Mouse (Mus musculus) heart, adult 2 months (tissue): ENCODE measurements around the gene Ccdc87. TPM values are rescaled to one million over a fixed set of nuclear protein-coding genes. Genes with fewer than 3 reads are reported as not detected.

Experiments
- DNase-seq, 2 experiments: peaks; one replicate each; pipeline ENCODE4 v3.0.0; 2021
- H3K27ac ChIP-seq: fragments of 200-600 bp; 2 replicates; pipeline ENCODE4 v1.8.1; 2022
- H3K27me3 ChIP-seq: fragments of 200-500 bp; 2 replicates; pipeline ENCODE4 v1.6.1; 2012; ENCODE audit warnings: mild to moderate bottlenecking, low read length, inconsistent platforms, mixed read lengths; ENCODE audit not compliant: control insufficient read depth, insufficient read depth
- H3K36me3 ChIP-seq: fragments of 200-500 bp; 2 replicates; pipeline ENCODE4 v1.6.1; 2012; ENCODE audit warnings: low read length, inconsistent platforms; ENCODE audit not compliant: control insufficient read depth, insufficient read depth
- H3K4me1 ChIP-seq: fragments of 200-500 bp; 2 replicates; pipeline ENCODE4 v1.6.1; 2011; ENCODE audit warnings: low read length; ENCODE audit not compliant: control insufficient read depth, insufficient read depth
- H3K4me3 ChIP-seq: fragments of 200-600 bp; 2 replicates; pipeline ENCODE4 v1.8.1; 2022
- H3K79me2 ChIP-seq: fragments of 200-500 bp; replicated peaks from 2 replicates; pipeline ENCODE4 v1.6.1; 2012; ENCODE audit warnings: mild to moderate bottlenecking, inconsistent platforms, low read length, moderate library complexity, mixed read lengths; ENCODE audit not compliant: control insufficient read depth, insufficient read depth
- H3K9ac ChIP-seq: fragments of 200-500 bp; 2 replicates; pipeline ENCODE4 v1.6.1; 2012; ENCODE audit warnings: low read depth, mild to moderate bottlenecking, control low read depth, inconsistent platforms, low read length, mixed read lengths
- CTCF ChIP-seq: fragments of 200-600 bp; IDR thresholded peaks from 2 replicates; pipeline ENCODE4 v1.8.1; 2022; ENCODE audit warnings: antibody characterized with exemption, mild to moderate bottlenecking, moderate library complexity
- EP300 ChIP-seq: fragments of 200-500 bp; IDR thresholded peaks from 2 replicates; pipeline ENCODE4 v1.6.1; 2011; ENCODE audit warnings: low read depth, low read length, control low read depth; ENCODE audit not compliant: insufficient read depth
- POLR2A ChIP-seq: fragments of 200-500 bp; IDR thresholded peaks from 2 replicates; pipeline ENCODE4 v1.6.1; 2011; ENCODE audit warnings: mild to moderate bottlenecking, low read depth, low read length, control low read depth; ENCODE audit not compliant: insufficient read depth
- WGBS: fragments of 180-500 bp; shearing (Covaris S2); methylation state at CpG from one replicate; pipeline ENCODE4 v1.1.7; 2018; 5-methylcytosine and 5-hydroxymethylcytosine counted together
- intact Hi-C: fragments of 180-260 bp; cut with DNase I; formaldehyde crosslinking; loops from one replicate; pipeline ENCODE4 v1.15.1; 2025
- polyA plus RNA-seq: library from polyadenylated mRNA; depleted of rRNA; stranded (reverse); fragments of >200 nt; gene quantifications from 2 replicates; pipeline ENCODE4 v1.2.3, GENCODE M21; 2012
- total RNA-seq, 2 experiments: library from RNA; stranded (reverse); gene quantifications; 2 replicates each; pipeline ENCODE4 v1.2.3; 2021

The Ccdc87 gene
- total and polyA plus RNA-seq, 3 experiments = 0.16 TPM; not detected in 2

DNA sequence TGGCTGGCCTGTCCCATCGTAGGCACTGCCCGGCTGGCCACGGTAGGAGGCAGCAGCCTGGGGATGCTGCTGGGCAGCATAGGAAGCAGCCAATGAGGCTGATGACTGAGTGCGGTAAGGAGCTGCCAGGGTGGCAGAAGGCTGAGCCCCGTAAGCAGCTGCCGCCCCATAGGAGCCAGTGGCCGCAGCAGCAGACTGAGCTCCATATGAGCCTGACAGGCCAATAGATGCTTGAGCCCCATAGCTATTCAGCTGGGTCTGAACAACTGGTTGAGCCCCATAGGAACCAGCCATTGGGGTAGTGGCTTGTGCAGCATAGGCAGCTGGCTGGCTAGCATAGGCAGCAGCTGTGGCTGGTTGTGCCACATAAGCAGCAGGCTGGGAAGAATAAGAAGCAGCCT, 36.5 kb upstream of the Ccdc87 start:
- Histone ChIP-seq H3K4me1 (peaks cover 4% of the 10 kb centered on the region; the same call in 1 of the 2 replicates), H3K27me3 (no peaks in the 10 kb centered on the region), H3K9ac (no peak overlapping the region), H3K27ac (no peak overlapping the region), H3K36me3 (peaks cover 15% of the 10 kb centered on the region), H3K4me3 (no peak overlapping the region), H3K79me2 (peaks cover 25% of the 10 kb centered on the region)
- DNase-seq = no peak
- intact Hi-C loops = loop anchor here (2.0 kb wide), 1 partner anchor 14 kb away; no protein-coding TSS in a partner anchor
- TF ChIP-seq POLR2A (no peak), EP300 (no peak), CTCF (no peak)
- WGBS = 97% methylated on average over 7 of the region's 7 CpGs

DNA sequence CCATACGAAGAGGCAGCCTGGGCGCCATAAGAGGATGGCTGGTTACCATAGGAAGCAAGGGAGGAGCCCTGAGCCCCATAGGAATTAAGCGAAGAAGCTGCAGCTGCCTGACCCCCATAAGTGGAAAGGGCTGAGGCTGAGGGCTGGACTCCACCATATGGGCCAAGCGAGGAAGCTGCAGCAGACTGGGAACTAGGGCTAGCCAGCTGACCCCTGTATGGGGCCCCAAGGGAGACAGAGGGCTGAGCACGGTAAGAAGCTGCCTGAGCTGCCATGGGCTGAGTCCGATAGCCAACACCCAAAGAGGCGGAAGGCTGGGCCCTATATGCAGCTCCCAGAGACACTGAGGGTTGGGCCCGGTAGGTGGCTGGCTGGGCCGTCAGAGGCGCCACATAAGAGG, 35.9 kb upstream of the Ccdc87 start:
- H3K9ac ChIP-seq = no peak overlapping the region
- no peak overlapping the region for H3K27ac ChIP-seq
- TF ChIP-seq EP300 = no peak
- DNase-seq = no peak
- intact Hi-C loops = loop anchor here (2.0 kb wide), 1 partner anchor 14 kb away; no protein-coding TSS in a partner anchor
- H3K36me3 ChIP-seq = peaks cover 16% of the 10 kb centered on the region
- H3K4me3 ChIP-seq = no peak overlapping the region
- H3K79me2 ChIP-seq = peaks cover 25% of the 10 kb centered on the region
- H3K27me3 ChIP-seq = no peaks in the 10 kb centered on the region
- H3K4me1 ChIP-seq = peaks cover 6% of the 10 kb centered on the region
- WGBS = 76% methylated on average over 10 of the region's 10 CpGs

DNA sequence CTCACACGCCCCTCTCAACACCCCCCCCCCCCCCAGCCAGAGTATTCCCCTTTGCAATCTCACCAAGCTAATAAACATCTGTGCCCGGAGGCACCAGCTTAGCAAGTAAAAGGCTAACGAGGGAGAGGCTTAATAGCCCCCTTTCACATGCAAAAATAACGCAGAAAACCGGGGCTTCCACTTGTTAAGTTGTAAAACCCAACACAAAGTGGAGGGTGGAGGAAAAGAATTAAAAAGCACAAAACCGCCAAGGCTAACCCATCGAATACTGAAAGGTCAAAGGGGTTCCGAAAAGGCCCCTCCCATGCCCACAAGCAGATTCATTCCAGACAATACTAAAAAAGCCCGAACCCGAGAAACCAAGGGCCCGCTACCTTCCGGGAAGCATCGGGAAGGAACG, 28.9 kb upstream of the Ccdc87 start:
- intact Hi-C loops = loop anchor here (2.0 kb wide), 2 partner anchors 28 to 54 kb away; partner anchors contain the start of genes Ccdc87, Ccs and Rbm4b
- under 1% methylated on average over 14 of the region's 14 CpGs for WGBS

DNA sequence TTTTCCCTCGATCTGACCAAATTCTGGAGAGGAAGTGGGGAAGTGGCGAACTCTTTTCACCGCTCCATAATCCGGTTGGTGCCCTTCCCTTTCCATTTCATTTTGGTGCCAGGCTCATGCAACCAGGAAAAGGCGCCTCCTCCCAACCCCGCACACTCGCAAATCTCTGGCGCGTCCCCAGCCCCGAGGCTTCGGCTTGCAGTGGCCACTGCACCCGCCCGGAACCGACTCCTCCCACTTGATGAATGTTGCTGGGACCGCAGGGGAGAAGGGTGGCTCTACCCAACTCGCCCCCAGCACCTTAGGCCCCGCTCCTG, 28.5 kb upstream of the Ccdc87 start:
- intact Hi-C loops = loop anchor here (2.0 kb wide), 2 partner anchors 28 to 54 kb away; partner anchors contain the start of genes Ccdc87, Ccs and Rbm4b
- Histone ChIP-seq H3K27ac (peak overlapping the region; percentile 80), H3K4me3 (peak overlapping the region; percentile 86), H3K4me1 (peaks cover 4% of the 10 kb centered on the region), H3K79me2 (peaks cover 7% of the 10 kb centered on the region; the same call in 1 of the 2 replicates), H3K27me3 (no peaks in the 10 kb centered on the region), H3K36me3 (peaks cover 19% of the 10 kb centered on the region), H3K9ac (peak overlapping the region; percentile 84)
- no peak for DNase-seq
- WGBS = under 1% methylated on average over 17 of the region's 17 CpGs
- no peak for TF ChIP-seq POLR2A
- TF ChIP-seq CTCF = no peak
- no peak for TF ChIP-seq EP300

More for the DNA sequence above, 28.9 kb upstream of the Ccdc87 start:
- peaks cover 20% of the 10 kb centered on the region for H3K36me3 ChIP-seq
- peak overlapping the region; percentile 84 for H3K9ac ChIP-seq
- no peaks in the 10 kb centered on the region for H3K27me3 ChIP-seq
- peaks cover 7% of the 10 kb centered on the region; the same call in 1 of the 2 replicates for H3K79me2 ChIP-seq
- DNase-seq = no peak
- TF ChIP-seq EP300 (no peak), CTCF (no peak), POLR2A (no peak)
- peaks cover 4% of the 10 kb centered on the region for H3K4me1 ChIP-seq
- peak overlapping the region; percentile 80 for H3K27ac ChIP-seq
- peak overlapping the region; percentile 86 for H3K4me3 ChIP-seq

DNA sequence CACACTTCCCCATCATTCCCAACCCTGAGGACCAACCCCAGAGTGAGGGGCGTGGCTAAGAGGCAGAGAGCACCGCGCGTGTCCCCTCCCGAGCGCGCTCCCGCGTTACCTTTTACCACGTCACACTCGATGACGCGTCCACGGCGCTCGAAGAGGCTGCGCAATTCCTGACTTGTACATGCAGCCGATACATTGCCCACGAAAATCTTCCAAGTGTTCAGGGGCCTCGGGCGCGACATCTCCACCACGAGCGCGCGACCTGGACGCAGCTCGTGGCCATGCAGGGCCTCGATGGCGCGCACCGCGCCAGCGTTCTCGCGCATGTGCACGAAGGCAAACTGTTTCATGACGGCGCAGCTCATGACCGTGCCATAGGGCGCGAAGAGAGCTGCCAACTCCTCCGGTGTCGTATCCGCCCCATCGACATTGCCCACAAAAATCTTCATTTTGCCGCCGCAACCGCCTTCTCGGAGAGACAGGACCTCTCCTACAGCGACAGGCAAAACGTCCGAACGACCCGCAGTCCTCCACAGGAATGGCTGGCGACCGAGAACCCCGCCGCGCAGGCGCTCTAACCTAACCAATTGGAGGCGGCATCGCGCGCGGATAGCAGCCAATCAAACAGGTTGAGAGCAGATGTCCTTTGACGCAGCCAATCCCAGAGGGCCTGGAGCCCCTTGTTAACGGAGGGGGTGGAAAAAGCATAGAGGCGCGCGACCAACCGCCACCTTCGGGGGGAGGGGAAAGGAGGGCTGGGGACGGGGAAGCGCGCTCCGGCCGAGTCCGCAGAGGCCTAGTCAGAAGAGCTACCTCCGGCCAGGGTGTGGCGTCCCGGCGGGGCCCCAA, 27.9 kb upstream of the Ccdc87 start, which contains the start of the genes Gm21992 and Rbm14:
TSS of gene Gm21992 (minus strand) at position 550 of the 846 bp plus-strand sequence.
TSS of gene Rbm14 (minus strand) at position 572 of the 846 bp plus-strand sequence.
- peak; percentile 99 for TF ChIP-seq POLR2A
- TF ChIP-seq EP300 = 0 out of 2 replicates have a peak, but pooled peaks have one; percentile 51
- peak; percentile 26 for TF ChIP-seq CTCF
- Histone ChIP-seq H3K4me1 (peaks cover 4% of the 10 kb centered on the region), H3K9ac (peak within 1 kb of the TSS; percentile 87), H3K27ac (peak within 1 kb of the TSS; percentile 88), H3K4me3 (peak within 1 kb of the TSS; percentile 86), H3K27me3 (no peaks in the 10 kb centered on the region), H3K36me3 (peaks cover 16% of the 10 kb centered on the region), H3K79me2 (peaks cover 7% of the 10 kb centered on the region; the same call in 1 of the 2 replicates)
- under 1% methylated on average over 83 of the region's 83 CpGs for WGBS
- DNase-seq = peak; percentile 96 to 99
- intact Hi-C loops = loop anchor here (2.0 kb wide), 2 partner anchors 28 to 54 kb away; partner anchors contain the start of genes Ccdc87, Ccs and Rbm4b
